15 mouse cellular contexts compared by ENCODE assay signal in genomic region chr6:35598406-35599185, GRCm38 (mm10). TPM values are rescaled to one million over a fixed set of nuclear protein-coding genes. Genes with fewer than 3 reads are reported as not detected.
DNase-seq lines count a peak whose midpoint lies in the region; ATAC-seq and TF ChIP-seq lines count a peak whose summit lies in the region.
"Had no signal": no experiment of that assay in that cellular context is flagged by ENCODE, and none has a peak within 500 bp of the region (broad histone marks: within the 10 kb centered on the region; RNA-seq: fewer than 3 reads in every experiment).

No protein-coding gene starts in this region.

- H3K27me3 ChIP-seq in neural tube, embryonic 13.5 days: no peaks in the 10 kb centered on the region
- no peaks in the 10 kb centered on the region for H3K27me3 ChIP-seq in cerebellum, adult 2 months (ENCODE audit: control insufficient read depth, insufficient read depth, low read length)
- H3K27me3 ChIP-seq: limb, embryonic 13.5 days; lung, embryonic 15.5 days had no signal

- 57% methylated on average over 12 of the region's 12 CpGs for WGBS in neural tube, embryonic 13.5 days
- 58% methylated on average over 12 of the region's 12 CpGs for WGBS in cerebellum, adult 2 months

- no peak for TF ChIP-seq POLR2A in cerebellum, adult 2 months (IDR thresholded peaks at IDR 0.05; ENCODE audit: borderline replicate concordance, insufficient read depth, low read length)

- 0 out of 2 replicates have a peak, but pooled peaks cover 3% of the 10 kb centered on the region for H3K9me3 ChIP-seq in neural tube, embryonic 13.5 days
- H3K9me3 ChIP-seq: limb, embryonic 13.5 days; lung, embryonic 15.5 days had no signal

- 0 out of 2 replicates have a peak, but pooled peaks cover 3% of the 10 kb centered on the region for H3K4me1 ChIP-seq in neural tube, embryonic 13.5 days (replicated peaks)
- H3K4me1 ChIP-seq in cerebellum, adult 2 months (ENCODE audit: control insufficient read depth, insufficient read depth, low read length): no peaks in the 10 kb centered on the region
- H3K4me1 ChIP-seq: limb, embryonic 13.5 days; lung, embryonic 15.5 days had no signal

- no peak overlapping the region for H3K4me2 ChIP-seq in neural tube, embryonic 13.5 days
- H3K4me2 ChIP-seq: limb, embryonic 13.5 days; lung, embryonic 15.5 days had no signal

- no peak overlapping the region; the same call in 1 of the 2 replicates for H3K27ac ChIP-seq in neural tube, embryonic 13.5 days (replicated peaks)
- no peak overlapping the region for H3K27ac ChIP-seq in cerebellum, adult 2 months (ENCODE audit: insufficient read depth, low read length)
- H3K27ac ChIP-seq: limb, embryonic 13.5 days; lung, embryonic 15.5 days; stomach, postnatal 0 days had no signal

- ATAC-seq in neural tube, embryonic 13.5 days (ENCODE audit: low read depth): peak; percentile 59; the same call in 1 of the 2 replicates

- no peaks in the 10 kb centered on the region for H3K36me3 ChIP-seq in neural tube, embryonic 13.5 days
- H3K36me3 ChIP-seq: limb, embryonic 13.5 days; lung, embryonic 15.5 days had no signal

- no peak overlapping the region for H3K9ac ChIP-seq in neural tube, embryonic 13.5 days
- H3K9ac ChIP-seq: limb, embryonic 13.5 days; lung, embryonic 15.5 days had no signal

- H3K4me3 ChIP-seq in neural tube, embryonic 13.5 days: no peak overlapping the region
- no peak overlapping the region for H3K4me3 ChIP-seq in cerebellum, adult 2 months (replicated peaks; ENCODE audit: insufficient read depth, low read depth, low read length)
- H3K4me3 ChIP-seq: limb, embryonic 13.5 days; lung, embryonic 15.5 days had no signal

- no peak for DNase-seq in neural tube, embryonic 10.5 days (ENCODE audit: extremely low spot score, low spot score)
- DNase-seq in layer of hippocampus, adult 18-20 months (ENCODE audit: low spot score in 2 of 2): peak; percentile 50 to 77
- peak; percentile 42 to 48 for DNase-seq in left cerebral cortex, postnatal 10 days (ENCODE audit: extremely low spot score in 1 of 2, low spot score in 2 of 2)
- peak; percentile 87 for DNase-seq in telencephalon, adult 2 months (ENCODE audit: low read depth, low spot score)
- DNase-seq in cerebellum, adult 2 months: no peak
- DNase-seq in urinary bladder, adult 18-20 months (ENCODE audit: low spot score in 2 of 2): no peak
- DNase-seq in kidney, postnatal 14 days: no peak
- DNase-seq: adrenal gland, postnatal 25 days; cerebellum, adult 9-10 months; heart, postnatal 14 days; kidney, adult 11 months had no signal

- intact Hi-C loops in left cerebral cortex, postnatal 10 days (cut with DNase I): no loop called here

- TF ChIP-seq CTCF in cerebellum, adult 2 months (IDR thresholded peaks at IDR 0.05; ENCODE audit: borderline replicate concordance, insufficient read depth, low read depth, low read length): no peak

RNA-seq across cellular contexts. Expression of gene Mtpn, which starts 58.9 kb away (rescaled TPM):
- polyA plus RNA-seq in neural tube, embryonic 13.5 days (2015; fragmentation: Nextera tagmentation; extraction: Ambion mirVana): 167 and 175 TPM in 2 replicates
- total RNA-seq in layer of hippocampus, adult 18-20 months (2021): 100 to 1,000 TPM; 245 to 248 TPM
- total RNA-seq in left cerebral cortex, postnatal 10 days (2021): 100 to 1,000 TPM; 370 to 380 TPM
- polyA plus RNA-seq in cerebellum, adult 2 months (2012; rRNA removed): 73.4 and 79.1 TPM in 2 replicates

Comparison
In these comparisons a context has a peak if more than half of its experiments do, and no peak if none do; other contexts are left out.
1. DNase-seq: peak in layer of hippocampus, adult 18-20 months (2 of 2), left cerebral cortex, postnatal 10 days (2 of 2) and telencephalon, adult 2 months (single experiment); none in neural tube, embryonic 10.5 days (single experiment), cerebellum, adult 2 months (0 of 2), urinary bladder, adult 18-20 months (0 of 2) and kidney, postnatal 14 days (single experiment).